Mouse (Mus musculus) megakaryocyte, embryonic 14.5 days (primary cell): ENCODE measurements around the gene Srsf7.

Experiments
- FLI1 ChIP-seq: IDR thresholded peaks from 2 replicates; pipeline ENCODE4 v1.6.1; 2012; ENCODE audit warnings: low read length, inconsistent platforms, mixed read lengths
- GATA1 ChIP-seq: IDR thresholded peaks from 3 replicates; pipeline ENCODE4 v1.6.1; 2012; ENCODE audit warnings: mixed read lengths, low read length, inconsistent platforms, borderline replicate concordance

DNA sequence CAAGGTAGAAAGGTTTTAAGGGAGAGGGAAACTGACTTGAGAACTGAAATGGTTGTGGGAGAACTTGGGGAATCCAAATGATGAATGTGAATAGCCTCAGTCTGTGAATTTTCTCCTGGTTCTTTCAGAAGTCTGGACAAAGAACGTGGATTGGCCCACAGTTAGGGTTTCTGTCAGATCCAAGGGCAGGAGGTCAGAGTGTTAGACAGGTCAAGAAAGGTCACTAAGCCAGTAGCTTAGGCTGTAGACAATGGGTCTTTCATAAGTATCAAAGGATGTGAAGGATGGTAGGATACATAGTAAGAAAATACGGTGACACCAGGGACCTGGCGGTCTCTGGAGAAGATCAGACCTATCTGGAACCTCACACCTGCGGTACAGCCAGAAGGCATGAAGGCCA is 39.7 kb downstream of the Srsf7 start:
- TF ChIP-seq GATA1 = no peak
- TF ChIP-seq FLI1 = no peak
